ENCODE assay signal across 24 mouse cellular contexts in the genomic region with DNA sequence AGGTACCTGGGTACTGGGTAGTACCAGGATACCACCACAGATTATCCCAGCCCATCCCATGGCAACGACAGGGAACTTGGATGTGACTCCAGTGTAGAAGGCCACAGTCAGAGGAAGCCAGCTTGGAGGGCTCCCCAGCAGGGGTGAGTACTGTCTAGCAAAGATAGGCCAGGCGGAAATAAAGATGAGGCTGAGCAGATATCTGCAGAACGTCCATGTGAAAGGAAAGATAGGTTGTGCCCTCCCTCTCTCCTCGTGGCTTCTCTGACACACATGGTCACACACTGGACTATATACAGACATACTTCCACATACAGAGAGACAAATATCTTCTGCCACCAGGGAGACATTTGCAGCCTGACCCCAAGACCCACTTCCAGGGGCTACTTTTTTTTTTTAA.
DNase-seq lines count a peak whose midpoint lies in the region; ATAC-seq and TF ChIP-seq lines count a peak whose summit lies in the region.
"Had no signal": no experiment of that assay in that cellular context is flagged by ENCODE, and none has a peak within 500 bp of the region (broad histone marks: within the 10 kb centered on the region; RNA-seq: fewer than 3 reads in every experiment).

No protein-coding gene starts in this region.

- peaks cover 82% of the 10 kb centered on the region for H3K36me3 ChIP-seq in hindbrain, embryonic 10.5 days
- H3K36me3 ChIP-seq in hindbrain, embryonic 11.5 days (ENCODE audit: control insufficient read depth, insufficient read depth, low read length) = 0 out of 2 replicates have a peak, but pooled peaks cover 2% of the 10 kb centered on the region
- no peaks in the 10 kb centered on the region for H3K36me3 ChIP-seq in liver, embryonic 11.5 days (ENCODE audit: control insufficient read depth, insufficient read depth, low read length)
- H3K36me3 ChIP-seq in liver, postnatal 0 days (replicated peaks; ENCODE audit: insufficient read depth, low read length) = 0 out of 2 replicates have a peak, but pooled peaks cover 4% of the 10 kb centered on the region
- H3K36me3 ChIP-seq in forebrain, embryonic 11.5 days (ENCODE audit: control insufficient read depth, insufficient read depth, low read length) = no peaks in the 10 kb centered on the region; the same call in 1 of the 2 replicates
- peaks cover 78% of the 10 kb centered on the region for H3K36me3 ChIP-seq in limb, embryonic 10.5 days
- H3K36me3 ChIP-seq: neural tube, embryonic 15.5 days; stomach, embryonic 15.5 days had no signal

- no peak overlapping the region for H3K4me2 ChIP-seq in hindbrain, embryonic 11.5 days (replicated peaks; ENCODE audit: low read depth, low read length)
- no peak overlapping the region for H3K4me2 ChIP-seq in liver, embryonic 11.5 days
- H3K4me2 ChIP-seq in liver, postnatal 0 days (ENCODE audit: low read depth, low read length) = no peak overlapping the region
- no peak overlapping the region for H3K4me2 ChIP-seq in forebrain, embryonic 11.5 days (ENCODE audit: low read depth, low read length, severe bottlenecking)
- H3K4me2 ChIP-seq: embryonic facial prominence, embryonic 12.5 days; forebrain, embryonic 13.5 days; kidney, embryonic 15.5 days; neural tube, embryonic 15.5 days; stomach, embryonic 15.5 days had no signal

- no peak overlapping the region for H3K9ac ChIP-seq in hindbrain, embryonic 11.5 days (ENCODE audit: low read depth, low read length)
- H3K9ac ChIP-seq in liver, embryonic 11.5 days (ENCODE audit: low read depth, low read length) = no peak overlapping the region
- no peak overlapping the region; the same call in 1 of the 2 replicates for H3K9ac ChIP-seq in liver, postnatal 0 days (replicated peaks)
- no peak overlapping the region for H3K9ac ChIP-seq in forebrain, embryonic 11.5 days (ENCODE audit: low read length)
- H3K9ac ChIP-seq: embryonic facial prominence, embryonic 12.5 days; forebrain, embryonic 13.5 days; kidney, embryonic 15.5 days; neural tube, embryonic 15.5 days; stomach, embryonic 15.5 days had no signal

- TF ChIP-seq EP300 in liver, postnatal 0 days (IDR thresholded peaks at IDR 0.05; ENCODE audit: low read depth) = peak; percentile 53; the same call in 1 of the 2 replicates

- H3K27me3 ChIP-seq in hindbrain, embryonic 10.5 days (ENCODE audit: insufficient read depth, poor library complexity, severe bottlenecking) = no peaks in the 10 kb centered on the region
- no peaks in the 10 kb centered on the region for H3K27me3 ChIP-seq in hindbrain, embryonic 11.5 days (ENCODE audit: control insufficient read depth, insufficient read depth, low read length)
- no peaks in the 10 kb centered on the region for H3K27me3 ChIP-seq in liver, embryonic 11.5 days (replicated peaks; ENCODE audit: control insufficient read depth, insufficient read depth, low read length)
- no peaks in the 10 kb centered on the region for H3K27me3 ChIP-seq in liver, postnatal 0 days (ENCODE audit: insufficient read depth, low read length)
- no peaks in the 10 kb centered on the region for H3K27me3 ChIP-seq in forebrain, embryonic 11.5 days (ENCODE audit: control insufficient read depth, insufficient read depth, low read length)
- H3K27me3 ChIP-seq in limb, embryonic 10.5 days (ENCODE audit: low read depth, poor library complexity, severe bottlenecking) = no peaks in the 10 kb centered on the region
- H3K27me3 ChIP-seq: embryonic facial prominence, embryonic 12.5 days; forebrain, embryonic 13.5 days; kidney, embryonic 15.5 days; megakaryocyte, embryonic 14.5 days; neural tube, embryonic 15.5 days; stomach, embryonic 15.5 days had no signal

- H3K4me3 ChIP-seq in hindbrain, embryonic 10.5 days = no peak overlapping the region
- no peak overlapping the region for H3K4me3 ChIP-seq in hindbrain, embryonic 11.5 days (ENCODE audit: low read depth, low read length)
- H3K4me3 ChIP-seq in liver, embryonic 11.5 days (ENCODE audit: low read depth, low read length) = no peak overlapping the region
- H3K4me3 ChIP-seq in liver, postnatal 0 days (ENCODE audit: low read depth, low read length) = no peak overlapping the region
- no peak overlapping the region for H3K4me3 ChIP-seq in forebrain, embryonic 11.5 days (ENCODE audit: low read depth, low read length)
- H3K4me3 ChIP-seq in limb, embryonic 10.5 days = no peak overlapping the region
- H3K4me3 ChIP-seq: embryonic facial prominence, embryonic 12.5 days; erythroblast, embryonic 14.5 days; forebrain, embryonic 13.5 days; heart, embryonic 10.5 days; kidney, embryonic 15.5 days; megakaryocyte, embryonic 14.5 days; neural tube, embryonic 15.5 days; stomach, embryonic 15.5 days had no signal

- no peak for ATAC-seq in hindbrain, embryonic 11.5 days (ENCODE audit: low FRiP score)
- ATAC-seq in liver, embryonic 11.5 days (replicated peaks; ENCODE audit: low FRiP score) = peak; percentile 91
- peak; percentile 65 for ATAC-seq in liver, postnatal 0 days
- no peak for ATAC-seq in forebrain, embryonic 11.5 days (replicated peaks; ENCODE audit: low FRiP score)
- ATAC-seq: forebrain, embryonic 13.5 days had no signal

- TF ChIP-seq CTCF in liver, postnatal 0 days (IDR thresholded peaks at IDR 0.05; ENCODE audit: low read depth) = no peak

- 0 out of 2 replicates have a peak overlapping the region, but pooled peaks have one; percentile 13 for H3K27ac ChIP-seq in hindbrain, embryonic 10.5 days
- H3K27ac ChIP-seq in hindbrain, embryonic 11.5 days (ENCODE audit: low read depth, low read length) = no peak overlapping the region
- no peak overlapping the region for H3K27ac ChIP-seq in liver, embryonic 11.5 days (ENCODE audit: low read depth, low read length)
- H3K27ac ChIP-seq in liver, postnatal 0 days (ENCODE audit: low read depth) = no peak overlapping the region
- no peak overlapping the region for H3K27ac ChIP-seq in forebrain, embryonic 11.5 days (ENCODE audit: low read depth, low read length)
- H3K27ac ChIP-seq in limb, embryonic 10.5 days = no peak overlapping the region
- H3K27ac ChIP-seq: embryonic facial prominence, embryonic 12.5 days; forebrain, embryonic 13.5 days; kidney, embryonic 15.5 days; neural tube, embryonic 15.5 days; stomach, embryonic 15.5 days had no signal

- DNase-seq in hindbrain, embryonic 10.5 days (ENCODE audit: low spot score) = no peak
- DNase-seq in hindbrain, embryonic 11.5 days (ENCODE audit: low spot score) = no peak
- peak; percentile 14 for DNase-seq in MEL-GATA-1-ER (ENCODE audit: extremely low read depth, low read depth)
- no peak for DNase-seq in liver, embryonic 11.5 days (ENCODE audit: low spot score)
- no peak for DNase-seq in liver, postnatal 0 days
- no peak for DNase-seq in forebrain, embryonic 11.5 days (ENCODE audit: low spot score)
- no peak for DNase-seq in kidney, postnatal 4 days
- no peak for DNase-seq in limb, embryonic 10.5 days (ENCODE audit: low spot score)
- DNase-seq: adrenal gland, postnatal 25 days; cerebellum, adult 11 months; cerebellum, postnatal 14 days; gastrocnemius, postnatal 10 days; kidney, adult 11 months; lung, adult 18-20 months; thymus, adult 2 months; thymus, postnatal 4 days had no signal

- WGBS in hindbrain, embryonic 10.5 days = 87% methylated on average over 4 of the region's 4 CpGs
- 89% methylated on average over 4 of the region's 4 CpGs for WGBS in hindbrain, embryonic 11.5 days
- WGBS in liver, embryonic 11.5 days = 39% methylated on average over 4 of the region's 4 CpGs
- WGBS in liver, postnatal 0 days (ENCODE audit: insufficient replicate concordance) = 50% methylated on average over 4 of the region's 4 CpGs
- WGBS in forebrain, embryonic 11.5 days = 82% methylated on average over 4 of the region's 4 CpGs
- WGBS in limb, embryonic 10.5 days = 83% methylated on average over 4 of the region's 4 CpGs

- peaks cover 38% of the 10 kb centered on the region for H3K4me1 ChIP-seq in hindbrain, embryonic 10.5 days (replicated peaks)
- no peaks in the 10 kb centered on the region for H3K4me1 ChIP-seq in hindbrain, embryonic 11.5 days (replicated peaks; ENCODE audit: control insufficient read depth, insufficient read depth, low read length)
- H3K4me1 ChIP-seq in liver, embryonic 11.5 days (replicated peaks; ENCODE audit: control insufficient read depth, insufficient read depth, low read length) = peaks cover 19% of the 10 kb centered on the region
- no peaks in the 10 kb centered on the region for H3K4me1 ChIP-seq in liver, postnatal 0 days (ENCODE audit: insufficient read depth)
- H3K4me1 ChIP-seq in forebrain, embryonic 11.5 days (replicated peaks; ENCODE audit: control insufficient read depth, insufficient read depth, low read length) = no peaks in the 10 kb centered on the region
- H3K4me1 ChIP-seq in limb, embryonic 10.5 days = 0 out of 2 replicates have a peak, but pooled peaks cover 10% of the 10 kb centered on the region
- H3K4me1 ChIP-seq: embryonic facial prominence, embryonic 12.5 days; neural tube, embryonic 15.5 days had no signal

- H3K9me3 ChIP-seq in hindbrain, embryonic 10.5 days = no peaks in the 10 kb centered on the region
- no peaks in the 10 kb centered on the region for H3K9me3 ChIP-seq in hindbrain, embryonic 11.5 days (ENCODE audit: control insufficient read depth, low read length)
- no peaks in the 10 kb centered on the region for H3K9me3 ChIP-seq in liver, embryonic 11.5 days (ENCODE audit: control insufficient read depth, low read length)
- no peaks in the 10 kb centered on the region for H3K9me3 ChIP-seq in liver, postnatal 0 days (ENCODE audit: low read length)
- H3K9me3 ChIP-seq in forebrain, embryonic 11.5 days (ENCODE audit: control insufficient read depth, low read length) = no peaks in the 10 kb centered on the region
- no peaks in the 10 kb centered on the region for H3K9me3 ChIP-seq in limb, embryonic 10.5 days (replicated peaks)
- H3K9me3 ChIP-seq: embryonic facial prominence, embryonic 12.5 days; forebrain, embryonic 13.5 days; heart, embryonic 10.5 days; kidney, embryonic 15.5 days; megakaryocyte, embryonic 14.5 days; neural tube, embryonic 15.5 days; stomach, embryonic 15.5 days had no signal

Comparison
In these comparisons a context has a peak if more than half of its experiments do, and no peak if none do; other contexts are left out.
1. ATAC-seq: peak in liver, embryonic 11.5 days (single experiment) and liver, postnatal 0 days (single experiment); none in hindbrain, embryonic 11.5 days (single experiment) and forebrain, embryonic 11.5 days (single experiment).